Mouse (Mus musculus) kidney, adult 10 weeks (tissue): ENCODE measurements around the gene Sac3d1. TPM values are rescaled to one million over a fixed set of nuclear protein-coding genes. Genes with fewer than 3 reads are reported as not detected.

Source experiments
- polyA plus RNA-seq: library from polyadenylated mRNA; stranded (reverse); fragments of 350-450 nt; fragmentation: Illumina TruSeq; extraction: RNeasy Lipid Tissue Mini Kit (QIAGEN cat#74804); gene quantifications from one replicate; pipeline ENCODE4 v1.2.3, GENCODE M21; 2014; ENCODE audit warnings: low read depth, low replicate concordance

The Sac3d1 gene
- polyA plus RNA-seq: not detected

DNA sequence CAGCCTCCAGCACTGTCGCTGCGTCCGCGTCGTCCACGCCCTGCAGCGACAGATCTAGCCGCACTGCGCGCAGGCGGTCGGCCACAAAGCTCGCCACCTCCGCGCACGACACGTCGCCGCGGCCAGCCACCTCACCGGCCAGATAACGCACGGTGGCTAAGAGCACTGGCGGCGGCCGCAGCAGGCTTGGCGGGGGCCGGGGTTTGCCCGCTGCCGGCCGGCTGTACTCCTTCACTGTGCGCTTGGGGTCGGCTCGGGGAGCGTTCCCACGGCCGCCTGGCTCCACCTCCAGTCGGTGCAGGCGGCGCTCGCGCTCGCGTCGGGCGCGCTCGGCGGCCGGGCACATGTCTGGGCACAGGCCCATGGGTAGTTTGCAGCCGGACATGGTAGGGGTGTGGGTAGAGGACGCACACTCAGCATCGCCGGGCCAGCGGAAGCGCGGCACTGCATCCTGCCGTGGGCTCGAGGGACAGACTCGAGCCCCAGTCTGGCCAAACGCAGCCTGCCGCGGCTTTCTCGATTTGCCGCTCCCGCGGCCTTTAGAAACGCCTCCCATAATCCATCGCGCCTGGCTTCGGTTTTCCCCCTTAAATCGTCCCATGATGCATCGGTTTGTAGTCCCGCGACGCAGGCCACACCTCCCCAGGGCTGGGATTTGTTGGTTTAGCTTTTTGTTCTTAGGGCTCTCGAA lies at the start of gene Sac3d1:
TSS of gene Sac3d1 (minus strand) at position 665 of the 691 bp plus-strand sequence.

DNA sequence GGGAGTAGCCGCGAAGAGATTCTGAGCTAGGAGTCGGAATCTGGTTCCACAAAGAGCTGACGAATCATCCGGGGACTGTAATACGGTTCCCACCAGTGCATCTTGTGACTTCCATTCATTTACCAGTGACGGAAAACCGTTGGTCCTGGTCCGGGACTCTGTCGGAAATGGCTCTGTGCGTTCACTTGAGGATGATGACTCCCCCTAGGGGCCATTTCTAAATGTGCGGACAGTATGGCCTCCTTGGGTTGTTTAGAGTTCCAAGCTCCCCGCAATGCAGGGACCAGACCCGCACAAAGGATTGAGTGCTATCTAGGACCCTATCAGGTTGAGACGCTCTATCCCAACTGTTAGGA lies 22.9 kb upstream of the Sac3d1 start, which contains the start of gene Arl2:
TSS of gene Arl2 (minus strand) at position 155 of the 356 bp plus-strand sequence.

DNA sequence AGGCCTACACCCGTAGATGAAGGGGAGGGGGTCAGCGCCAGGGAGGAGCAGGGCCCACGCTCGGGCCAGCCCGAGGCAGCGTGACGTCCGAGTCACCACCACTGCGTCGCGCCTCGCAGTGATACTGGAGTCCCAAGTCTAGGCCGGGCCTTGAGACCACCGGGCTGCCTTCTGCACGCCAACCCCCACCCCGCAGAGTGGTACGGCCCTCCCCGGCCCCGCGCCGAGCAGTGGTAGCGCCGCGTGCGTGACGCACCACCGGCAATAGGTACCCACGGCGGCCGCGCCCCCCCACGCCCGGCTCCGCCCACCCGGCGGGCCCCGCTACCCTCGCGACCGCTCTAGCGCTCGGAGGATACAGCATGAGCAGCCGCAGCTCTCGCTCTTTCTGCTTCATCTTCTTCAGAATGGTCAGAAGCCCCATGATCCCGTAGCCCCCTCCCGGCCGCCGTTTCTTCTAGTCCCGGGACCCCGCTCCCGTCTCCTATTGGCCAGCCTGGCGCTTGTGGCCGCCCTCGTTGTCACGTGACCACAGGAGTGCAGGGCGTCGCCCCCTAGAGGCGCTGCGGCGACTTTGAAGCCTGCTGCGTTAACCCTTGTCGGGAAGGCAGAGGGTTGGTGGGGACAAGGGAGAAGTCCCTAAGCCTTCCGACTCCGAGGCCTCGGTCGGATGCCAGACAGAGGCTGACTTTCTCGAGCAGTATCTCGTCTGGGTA lies 22.4 kb upstream of the Sac3d1 start, which contains the start of gene Batf2:
TSS of gene Batf2 (plus strand) at position 306 of the 716 bp plus-strand sequence.

DNA sequence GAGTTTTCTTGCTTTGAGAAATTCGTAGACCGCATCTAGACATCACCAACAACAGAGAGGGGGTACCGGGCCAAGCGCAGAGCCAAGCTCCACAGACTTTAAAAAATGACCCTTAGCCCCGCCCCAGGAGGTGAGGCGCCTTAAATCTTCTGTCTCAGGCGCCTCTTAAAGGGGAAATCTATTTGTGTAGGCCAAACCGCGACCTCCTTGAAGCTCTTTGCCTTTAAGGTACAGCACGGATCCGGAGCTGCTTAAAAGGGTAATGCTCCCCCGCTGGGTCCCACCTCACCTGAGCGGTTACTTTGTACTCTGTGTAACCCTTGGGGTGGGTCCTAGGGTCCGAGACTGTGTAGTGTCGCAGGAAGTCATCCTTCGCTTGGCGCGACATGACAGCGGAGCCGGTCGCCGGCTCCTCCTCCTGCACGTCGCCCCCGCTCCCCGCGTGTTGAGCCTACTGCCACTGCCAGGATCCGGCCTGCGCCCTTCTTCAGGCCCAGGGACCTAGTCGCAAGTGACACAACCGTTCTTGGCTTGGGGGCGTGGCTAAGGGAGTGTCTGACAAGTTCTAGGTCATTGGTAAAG lies 9.4 kb upstream of the Sac3d1 start, which contains the start of gene Snx15:
TSS of gene Snx15 (minus strand) at position 545 of the 582 bp plus-strand sequence.

DNA sequence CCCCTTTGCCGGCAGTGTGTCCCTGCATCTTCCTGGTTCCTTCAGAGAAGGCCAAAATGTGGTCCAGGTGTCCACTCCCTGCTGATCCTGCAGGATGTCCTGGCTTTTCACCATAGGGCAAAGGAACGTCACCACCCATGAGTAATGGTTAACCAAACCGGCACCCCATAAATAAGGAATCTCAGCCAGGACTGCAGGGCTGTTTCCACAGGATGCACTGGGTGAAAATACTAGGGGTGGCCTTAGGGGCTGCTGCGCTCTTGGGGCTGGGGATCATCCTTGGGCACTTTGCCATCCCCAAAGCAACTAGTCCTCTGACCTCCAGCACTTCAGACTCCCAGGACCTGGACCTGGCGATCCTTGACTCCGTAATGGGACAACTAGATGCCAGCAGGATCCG lies 12.9 kb downstream of the Sac3d1 start, which contains the start of gene Naaladl1:
TSS of gene Naaladl1 (plus strand) at position 197 of the 400 bp plus-strand sequence.

DNA sequence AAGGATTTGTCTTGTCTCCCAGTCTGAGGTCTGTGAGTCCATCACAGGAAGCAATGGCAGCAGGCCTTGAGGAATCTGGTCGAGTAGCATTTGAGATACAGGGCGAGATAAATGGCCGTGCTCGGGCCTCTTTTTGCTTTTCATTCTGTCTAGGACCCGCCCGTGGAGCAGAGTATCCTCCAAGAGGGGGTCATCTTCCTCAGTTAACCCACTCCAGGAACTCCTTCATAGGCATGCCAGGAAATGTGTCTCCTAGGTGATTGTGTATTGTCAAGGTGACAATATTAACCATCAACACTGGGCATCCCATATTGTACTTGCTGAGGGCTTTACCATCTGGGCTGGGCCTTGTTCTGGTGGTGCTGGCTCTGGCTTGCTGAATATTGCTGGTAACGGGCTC lies 24.3 kb downstream of the Sac3d1 start, which contains the start of gene AC131692.1:
TSS of gene AC131692.1 (plus strand) at position 301 of the 400 bp plus-strand sequence.

DNA sequence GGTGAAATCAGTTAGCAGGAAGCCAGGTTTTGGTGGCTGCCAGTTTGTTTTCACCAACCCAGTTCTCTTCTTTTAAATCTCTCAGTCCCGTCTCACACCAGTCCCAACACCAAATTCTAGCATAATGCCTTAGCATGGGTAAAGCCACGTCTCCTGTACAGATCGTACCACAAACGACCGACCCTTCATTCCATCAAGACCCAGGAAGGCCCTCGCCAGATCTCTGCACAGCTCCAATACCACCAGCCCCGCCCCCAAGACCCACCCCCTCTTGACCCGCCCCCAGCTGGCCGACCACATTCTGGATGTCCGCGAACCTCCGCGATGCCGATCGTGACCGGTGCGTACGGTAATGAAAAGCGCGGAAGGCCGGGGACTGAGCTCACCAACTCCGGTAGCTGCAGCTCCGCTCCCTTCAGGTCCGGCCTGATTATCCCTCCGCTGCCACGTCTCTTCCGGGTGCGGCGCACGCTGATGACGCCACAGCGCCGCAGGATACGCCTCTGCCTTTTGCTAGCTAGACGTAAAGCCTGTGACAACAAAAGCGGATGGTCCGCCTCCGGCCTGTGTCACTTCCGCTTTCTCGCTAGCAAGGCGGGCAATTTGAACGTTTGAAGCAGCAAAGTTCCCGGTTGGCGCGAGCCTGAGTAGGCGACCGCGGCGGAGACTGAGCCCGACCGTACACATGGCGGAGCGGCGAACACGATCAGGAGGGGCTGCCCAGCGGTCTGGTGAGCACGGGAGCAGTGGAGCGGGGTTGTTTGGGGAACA lies 33.8 kb downstream of the Sac3d1 start, which contains the start of the genes Zfpl1 and Cdca5:
TSS of gene Zfpl1 (minus strand) at position 479 of the 771 bp plus-strand sequence.
TSS of gene Cdca5 (plus strand) at position 506 of the 771 bp plus-strand sequence.

DNA sequence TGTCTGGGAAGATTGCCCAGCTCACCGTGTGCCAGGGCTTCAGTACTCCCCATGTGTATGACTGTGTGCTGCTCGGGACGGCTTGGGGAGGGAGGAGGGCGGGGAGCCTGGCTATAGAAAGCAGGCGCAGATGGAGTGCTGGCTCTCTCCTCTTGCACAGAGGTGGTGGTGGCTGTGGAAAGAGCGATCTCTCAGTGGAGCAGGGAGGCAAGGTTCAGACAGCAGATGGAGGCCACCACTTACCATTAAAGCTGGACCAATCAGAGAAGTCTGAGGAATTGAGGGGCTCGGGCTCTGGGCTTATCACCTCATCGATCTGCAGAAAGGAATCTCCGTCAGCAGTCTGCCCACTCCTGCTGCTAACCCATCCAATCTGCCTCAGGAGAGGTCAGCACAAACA lies 36.3 kb downstream of the Sac3d1 start, which contains the start of gene Gm28374:
TSS of gene Gm28374 (minus strand) at position 101 of the 400 bp plus-strand sequence.

DNA sequence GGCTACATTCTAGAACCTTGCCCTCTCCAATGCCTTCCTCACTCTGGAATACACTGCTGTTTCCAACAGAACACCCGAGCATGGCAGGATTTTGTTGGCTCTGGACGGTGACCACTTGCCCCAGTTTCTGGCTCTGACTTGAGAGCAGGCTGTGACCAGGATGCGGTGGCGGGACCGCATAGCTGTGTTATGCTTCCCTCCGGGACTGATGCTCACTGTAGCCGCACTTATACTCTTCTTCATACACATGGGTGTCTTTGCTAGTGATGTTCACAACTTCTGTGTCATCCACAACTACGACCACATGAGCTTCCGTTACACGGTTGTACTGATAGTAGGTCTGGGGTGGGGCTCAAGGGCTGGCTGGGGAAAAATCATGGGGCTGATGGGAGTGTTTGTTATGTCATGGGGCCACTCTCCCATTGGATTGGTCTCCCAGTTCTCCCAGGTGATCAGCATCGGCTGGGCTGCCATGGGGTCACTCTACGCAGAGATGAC lies 38.4 kb downstream of the Sac3d1 start, which contains the start of gene Tmem262:
TSS of gene Tmem262 (plus strand) at position 51 of the 498 bp plus-strand sequence.

DNA sequence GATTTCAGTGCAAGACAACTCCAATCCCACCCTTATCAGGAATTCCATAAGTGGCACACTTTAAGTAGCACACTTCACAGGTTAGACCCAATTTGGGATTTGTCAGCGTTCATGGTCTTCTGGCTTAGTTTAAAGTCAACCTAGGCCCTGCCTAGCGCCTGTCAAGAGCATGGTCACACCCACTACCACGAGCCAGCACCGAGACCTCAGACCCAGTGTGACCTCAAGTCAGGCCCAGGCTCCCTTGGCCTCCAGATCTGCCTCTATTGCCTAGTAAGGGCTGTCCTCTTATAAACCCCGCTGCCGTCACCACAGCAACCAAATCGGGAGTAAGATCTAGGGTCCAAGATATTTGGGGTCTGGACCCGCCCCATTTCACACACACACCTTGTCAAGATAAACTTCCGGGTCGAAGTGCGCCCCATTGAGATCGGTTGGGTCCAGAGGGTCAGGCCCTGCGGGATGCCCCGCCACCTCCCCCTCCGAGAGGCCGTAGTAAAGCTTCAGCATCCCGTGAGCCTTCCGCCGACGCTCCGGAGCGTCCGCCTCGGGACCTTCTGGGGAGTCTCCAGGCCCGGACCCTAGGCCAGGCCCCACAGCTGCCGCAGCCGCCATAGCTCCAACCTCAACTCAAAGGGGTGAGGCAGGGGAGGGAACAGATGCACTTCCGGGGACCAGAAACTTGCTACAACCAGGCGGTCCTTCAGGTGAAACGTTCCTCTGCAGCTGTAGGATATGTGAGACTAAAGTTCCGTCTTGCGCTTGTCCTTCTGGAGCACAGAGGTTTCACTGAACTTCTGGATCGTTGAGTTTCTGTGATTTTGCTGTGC lies 41.7 kb downstream of the Sac3d1 start, which contains the start of gene Vps51:
TSS of gene Vps51 (minus strand) at position 668 of the 830 bp plus-strand sequence.

DNA sequence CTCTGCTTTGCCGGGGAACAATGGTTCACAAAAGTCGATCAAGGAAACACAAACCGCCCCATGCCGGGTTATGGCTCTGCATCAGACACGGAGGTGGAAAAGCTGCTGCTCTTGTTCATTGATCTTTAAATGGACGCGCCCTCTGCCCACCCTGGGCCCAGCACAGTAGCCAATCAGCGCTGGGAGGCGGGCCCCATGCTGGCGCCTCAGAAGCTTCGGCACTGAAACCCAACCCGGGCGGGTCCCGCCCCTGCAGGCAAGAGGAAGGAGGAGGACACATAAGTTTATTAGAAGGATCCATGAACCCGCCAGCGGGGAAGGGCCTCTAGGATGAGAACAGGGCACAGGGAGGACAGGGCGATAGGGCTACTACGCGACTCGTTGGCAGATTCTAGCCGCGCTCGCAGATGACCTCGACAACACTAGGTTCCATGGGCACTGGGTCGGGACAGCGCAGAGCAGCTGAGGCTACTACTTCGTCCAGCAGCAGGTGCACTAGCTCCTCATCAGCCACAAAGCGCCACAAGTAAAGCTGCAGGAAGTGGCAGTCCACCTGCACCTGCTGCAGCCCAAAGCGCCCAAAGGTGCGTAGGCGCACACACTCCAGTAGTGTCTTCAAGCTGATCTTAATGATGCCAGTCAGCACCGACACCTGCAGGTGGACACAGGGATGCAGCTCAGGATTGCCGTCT lies 50.6 kb downstream of the Sac3d1 start, which contains the start of gene Tm7sf2:
TSS of gene Tm7sf2 (minus strand) at position 650 of the 692 bp plus-strand sequence.

Other genes starting within 250 kb of the Sac3d1 start
- 2.8 TPM for gene Frmd8, start 243.4 kb downstream of the Sac3d1 start, polyA plus RNA-seq
- 4.5 TPM for gene Slc25a45, start 240.8 kb downstream of the Sac3d1 start, polyA plus RNA-seq
- 0.20 TPM for gene Tigd3, start 224.5 kb downstream of the Sac3d1 start, polyA plus RNA-seq
- 5.4 TPM for gene Dpf2, start 205.6 kb downstream of the Sac3d1 start, polyA plus RNA-seq
- 1.9 TPM for gene Cdc42ep2, start 193.8 kb downstream of the Sac3d1 start, polyA plus RNA-seq
- 2.4 TPM for gene Pola2, start 154.4 kb downstream of the Sac3d1 start, polyA plus RNA-seq
- not detected for gene Slc22a20, start 132.5 kb downstream of the Sac3d1 start, polyA plus RNA-seq
- gene Capn1, start 102.8 kb downstream of the Sac3d1 start, polyA plus RNA-seq: 1.3 TPM
- 0.77 TPM for gene Syvn1, start 72.1 kb downstream of the Sac3d1 start, polyA plus RNA-seq
- 41.8 TPM for gene Mrpl49, start 60.9 kb downstream of the Sac3d1 start, polyA plus RNA-seq
- 5.1 TPM for gene Fau, start 60.8 kb downstream of the Sac3d1 start, polyA plus RNA-seq
- not detected for gene Znhit2, start 57.5 kb downstream of the Sac3d1 start, polyA plus RNA-seq
- 0.93 TPM for gene Tm7sf2, start 50.3 kb downstream of the Sac3d1 start, polyA plus RNA-seq
- 8.9 TPM for gene Vps51, start 41.4 kb downstream of the Sac3d1 start, polyA plus RNA-seq
- gene Tmem262, start 38.6 kb downstream of the Sac3d1 start, polyA plus RNA-seq: not detected
- gene Gm28374, start 36.4 kb downstream of the Sac3d1 start, polyA plus RNA-seq: not detected
- gene Zfpl1, start 33.7 kb downstream of the Sac3d1 start, polyA plus RNA-seq: not detected
- 0.24 TPM for gene Cdca5, start 33.7 kb downstream of the Sac3d1 start, polyA plus RNA-seq
- gene AC131692.1, start 24.2 kb downstream of the Sac3d1 start, polyA plus RNA-seq: not detected
- gene Naaladl1, start 12.9 kb downstream of the Sac3d1 start, polyA plus RNA-seq: not detected
- 3.0 TPM for gene Snx15, start 9.7 kb upstream of the Sac3d1 start, polyA plus RNA-seq
- gene Batf2, start 22.3 kb upstream of the Sac3d1 start, polyA plus RNA-seq: not detected
- gene Arl2, start 22.9 kb upstream of the Sac3d1 start, polyA plus RNA-seq: 0.49 TPM
- gene Majin, start 65.7 kb upstream of the Sac3d1 start, polyA plus RNA-seq: not detected
- gene Gpha2, start 107.7 kb upstream of the Sac3d1 start, polyA plus RNA-seq: not detected
- gene Ppp2r5b, start 117.2 kb upstream of the Sac3d1 start, polyA plus RNA-seq: 0.57 TPM
- gene Atg2a, start 123.0 kb upstream of the Sac3d1 start, polyA plus RNA-seq: not detected
- 15.1 TPM for gene Ehd1, start 158.1 kb upstream of the Sac3d1 start, polyA plus RNA-seq
- 3.2 TPM for gene Cdc42bpg, start 187.8 kb upstream of the Sac3d1 start, polyA plus RNA-seq
- 4.2 TPM for gene Men1, start 216.3 kb upstream of the Sac3d1 start, polyA plus RNA-seq
- 5.5 TPM for gene Map4k2, start 222.5 kb upstream of the Sac3d1 start, polyA plus RNA-seq
- 77.9 TPM for gene Sf1, start 245.0 kb upstream of the Sac3d1 start, polyA plus RNA-seq